Mouse (Mus musculus): ENCODE measurements around the gene Gm11037.

The Gm11037 gene

DNA sequence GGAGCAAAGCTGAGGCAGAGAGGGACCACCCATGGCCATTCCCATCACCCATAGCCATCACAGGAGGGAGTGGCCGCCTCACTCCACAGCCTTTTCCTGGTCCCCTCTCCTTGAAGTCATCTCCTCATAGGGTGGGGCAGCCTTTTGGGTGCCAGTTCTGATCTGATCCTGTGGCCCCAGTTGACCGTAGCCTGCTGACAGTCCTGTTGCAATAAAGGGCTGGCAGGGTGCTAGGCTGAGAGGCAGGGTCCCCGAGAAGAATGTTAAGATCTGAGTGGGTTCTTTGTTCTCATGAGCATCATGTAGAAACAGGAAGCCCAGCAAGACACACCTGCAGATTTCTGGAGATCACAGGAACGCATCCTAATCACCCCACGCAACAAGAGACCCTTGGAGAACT, 5.1 kb upstream of the Gm11037 start:
- DNase-seq (ENCODE audit: inconsistent age in 2 of 2, low spot score in 1 of 2), result peak; percentile 4 to 41

- DNase-seq (ENCODE audit: inconsistent age in 2 of 2, low spot score in 1 of 2), result peak in 1 of 2 experiments; percentile 2
Measured at GRCm38 (mm10) chr2:131128636-131129157, 4.6 kb upstream of the Gm11037 start.

GRCm38 (mm10) chr2:131129836-131130235, 3.5 kb upstream of the Gm11037 start:
- DNase-seq (ENCODE audit: inconsistent age in 2 of 2, low spot score in 1 of 2), result peak in 1 of 2 experiments; percentile 2

DNA sequence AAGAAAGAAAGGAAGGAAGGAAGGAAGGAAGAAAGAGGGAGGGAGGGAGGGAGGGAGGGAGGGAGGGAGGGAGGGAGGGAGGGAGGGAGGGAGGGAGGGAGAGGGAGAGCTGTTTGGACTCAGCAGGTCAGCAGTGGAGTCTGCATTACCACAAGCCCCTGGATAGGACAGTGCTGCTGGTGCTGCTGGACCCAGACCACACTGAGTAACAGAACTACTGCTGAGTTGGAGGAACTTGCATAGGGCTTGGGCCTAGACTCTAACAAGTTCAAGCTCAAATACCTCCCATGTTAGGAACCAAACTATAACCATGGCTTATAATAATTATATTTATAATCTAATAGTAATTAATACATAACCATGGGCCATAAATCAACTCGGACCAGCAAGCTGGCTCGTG, 2.4 kb upstream of the Gm11037 start:
- DNase-seq (ENCODE audit: inconsistent age in 2 of 2, low spot score in 1 of 2), result no peak

DNA sequence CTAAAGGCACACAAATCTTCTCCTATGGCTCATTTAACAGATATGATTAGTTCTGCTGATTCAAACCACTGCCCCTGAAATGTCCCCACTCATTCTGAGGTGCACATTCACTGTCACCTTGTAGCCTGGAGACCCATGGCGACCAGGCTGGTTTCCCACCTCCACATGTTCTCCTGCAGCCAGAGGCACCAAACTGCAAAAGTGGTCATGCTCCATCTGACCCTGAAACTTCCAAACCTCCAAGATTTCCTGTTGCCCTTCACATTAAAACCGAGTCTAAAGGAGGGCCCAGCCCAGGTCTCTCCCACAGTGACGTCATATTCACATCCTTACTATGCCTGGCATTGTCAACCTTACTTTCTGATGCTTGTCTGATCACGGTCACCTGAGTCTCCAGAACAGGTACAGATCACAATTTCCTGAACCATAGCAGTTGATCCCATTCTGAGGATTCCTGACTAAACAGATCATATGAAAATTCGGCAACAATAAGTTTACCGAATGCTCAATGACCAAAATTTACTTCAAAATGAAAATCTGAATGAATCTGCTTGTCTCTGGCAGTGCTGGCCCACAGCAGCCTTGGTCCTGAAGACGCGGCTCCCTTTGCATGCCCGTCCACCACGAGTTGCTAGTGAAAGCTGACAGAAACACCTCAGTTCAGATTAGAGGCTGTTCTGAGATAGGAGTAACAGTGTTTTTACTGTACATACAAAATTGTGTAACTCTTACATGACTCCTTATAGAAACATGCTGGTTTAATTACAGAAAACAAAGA, 997 bp upstream of the Gm11037 start:
- peak in 1 of 2 experiments; percentile 18 for DNase-seq (ENCODE audit: inconsistent age in 2 of 2, low spot score in 1 of 2)

DNA sequence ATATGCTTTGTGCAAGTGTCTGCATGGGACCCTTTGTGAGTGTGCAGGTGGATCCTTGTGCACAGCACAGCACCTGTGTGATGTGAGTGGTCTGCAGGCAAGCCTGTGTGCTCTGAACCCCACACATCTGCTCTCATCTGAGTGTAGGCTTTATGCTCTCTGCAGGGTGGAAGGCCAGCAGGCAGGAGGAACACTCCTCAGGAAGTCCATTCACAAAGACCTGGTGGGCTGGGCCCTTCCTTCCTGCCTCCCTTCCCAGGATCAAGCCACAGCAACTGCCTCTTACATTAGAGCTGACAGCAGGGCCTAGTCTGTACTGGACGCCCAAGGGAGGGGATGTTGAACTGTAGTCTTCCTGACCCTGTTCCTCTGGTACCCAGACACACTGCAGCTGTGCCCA, 1.1 kb downstream of the Gm11037 start:
- DNase-seq (ENCODE audit: inconsistent age in 2 of 2, low spot score in 1 of 2), result peak; percentile 30 to 67

DNA sequence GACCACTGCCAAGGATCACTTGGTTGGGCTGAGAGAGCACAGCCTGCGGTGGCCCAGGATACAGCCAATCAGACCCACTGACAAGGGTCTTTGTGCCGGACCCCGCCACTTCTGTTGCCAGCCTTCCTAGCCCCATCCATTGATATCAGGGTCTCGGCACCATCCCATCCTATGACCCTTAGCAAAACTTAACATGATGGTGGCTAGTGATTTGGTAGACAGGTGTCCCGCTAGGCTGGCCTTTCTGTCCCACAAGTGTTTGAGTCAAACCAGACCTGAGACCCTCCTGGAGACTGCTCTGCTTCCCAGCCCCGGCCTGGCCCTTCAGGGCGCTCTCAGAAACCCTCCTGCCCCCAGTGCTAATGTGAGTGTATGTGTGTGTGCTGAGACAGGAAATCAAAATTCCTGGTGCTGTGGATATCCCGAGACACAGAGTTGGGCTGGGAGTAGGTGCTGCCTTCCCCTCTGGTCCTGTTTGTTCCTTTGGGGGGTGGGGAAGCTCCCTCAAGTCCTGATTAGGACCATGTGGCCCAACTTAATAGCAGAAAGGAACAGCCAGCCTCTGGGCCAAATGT, 1.6 kb downstream of the Gm11037 start:
- peak; percentile 4 to 18 for DNase-seq (ENCODE audit: inconsistent age in 2 of 2, low spot score in 1 of 2)

DNA sequence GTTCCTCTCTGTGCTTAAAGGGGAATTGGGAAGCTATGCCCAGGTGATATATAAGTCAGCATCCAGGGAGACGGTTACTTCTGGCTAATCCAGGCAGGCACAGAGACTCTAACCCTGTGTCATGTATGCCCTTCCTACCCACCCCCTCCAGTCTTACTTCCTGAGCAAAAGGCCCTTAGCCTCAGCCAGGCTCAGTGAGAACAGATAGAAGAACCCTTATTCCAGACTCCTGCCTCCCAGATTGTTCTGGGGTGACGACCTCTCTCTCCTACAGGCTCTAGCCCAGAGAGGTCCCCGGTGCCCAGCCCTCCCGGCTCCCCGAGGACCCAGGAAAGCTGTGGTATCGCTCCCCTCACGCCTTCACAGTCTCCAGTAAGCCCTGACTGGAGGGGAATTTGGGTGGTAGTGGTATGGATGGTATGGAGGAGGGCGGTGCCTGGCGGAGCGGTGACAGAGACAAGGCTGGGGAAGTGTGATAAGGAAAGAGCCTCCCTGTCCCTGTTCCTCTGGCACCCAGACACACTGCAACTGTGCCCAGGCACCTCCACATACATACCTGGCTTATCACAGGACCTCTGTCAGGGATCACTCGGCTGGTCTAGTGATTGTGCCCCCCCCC, 2.3 kb downstream of the Gm11037 start:
- peak; percentile 3 to 19 for DNase-seq (ENCODE audit: inconsistent age in 2 of 2, low spot score in 1 of 2)

GRCm38 (mm10) chr2:131138296-131138695, 5.0 kb downstream of the Gm11037 start:
- DNase-seq (ENCODE audit: inconsistent age in 2 of 2, low spot score in 1 of 2), result peak in 1 of 2 experiments; percentile 1

DNA sequence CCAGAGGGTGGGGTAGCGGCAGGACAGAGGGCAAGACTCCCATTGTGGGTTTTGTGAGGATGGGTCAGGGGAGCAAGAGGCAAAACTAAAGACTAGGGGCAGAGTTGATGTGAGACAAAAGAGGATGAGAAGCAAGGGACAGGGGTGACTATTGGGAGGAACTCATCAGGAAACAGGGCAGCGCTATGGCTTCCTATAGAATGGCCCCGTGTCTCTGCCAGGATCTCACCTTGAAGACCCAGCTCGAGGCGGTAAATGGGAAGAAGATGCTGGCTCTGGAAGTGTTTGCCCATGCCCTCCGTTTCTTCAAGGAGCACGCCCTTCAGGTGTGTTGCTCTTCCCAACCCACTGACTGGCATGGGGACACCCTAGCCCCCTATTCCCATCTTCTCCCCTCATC, 5.5 kb downstream of the Gm11037 start:
- DNase-seq (ENCODE audit: inconsistent age in 2 of 2, low spot score in 1 of 2), result no peak

- DNase-seq (ENCODE audit: inconsistent age in 2 of 2, low spot score in 1 of 2), result no peak
Measured at GRCm38 (mm10) chr2:131139287-131139686, 6.0 kb downstream of the Gm11037 start.

DNA sequence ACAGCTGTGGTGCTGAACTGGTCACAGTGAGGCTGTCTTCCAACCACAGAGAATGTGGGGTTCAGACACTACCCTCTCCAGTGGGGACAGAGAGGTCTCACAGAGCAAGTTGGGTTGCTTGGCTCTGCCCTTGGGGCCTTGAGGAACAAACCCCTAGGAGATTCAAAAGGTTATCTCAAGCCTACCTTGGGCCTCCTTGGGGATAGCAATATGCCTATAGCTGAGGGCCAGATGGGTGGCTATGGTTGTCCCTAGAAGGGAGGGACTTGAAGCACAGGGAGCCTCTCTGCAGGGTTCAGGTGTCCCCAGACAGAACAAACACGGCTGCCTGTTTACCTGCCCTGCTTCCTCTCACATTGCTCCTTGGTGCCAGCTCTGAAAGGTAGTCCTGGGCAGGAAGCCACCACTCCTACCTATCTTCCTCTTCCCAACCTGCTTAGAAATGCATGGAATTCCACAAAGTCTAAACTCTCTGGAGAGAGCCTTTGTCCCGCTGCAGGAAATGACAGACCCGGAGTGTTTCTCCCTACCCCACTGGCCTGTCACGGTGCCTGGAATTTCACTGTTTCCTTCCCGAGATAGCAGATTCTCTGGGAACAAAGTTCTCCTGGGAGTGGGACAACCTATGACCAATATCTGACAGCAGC, 6.7 kb downstream of the Gm11037 start:
- peak in 1 of 2 experiments; percentile 4 for DNase-seq (ENCODE audit: inconsistent age in 2 of 2, low spot score in 1 of 2)

- peak in 1 of 2 experiments; percentile 3 for DNase-seq (ENCODE audit: inconsistent age in 2 of 2, low spot score in 1 of 2)
Measured at GRCm38 (mm10) chr2:131140533-131140905, 7.2 kb downstream of the Gm11037 start.

DNA sequence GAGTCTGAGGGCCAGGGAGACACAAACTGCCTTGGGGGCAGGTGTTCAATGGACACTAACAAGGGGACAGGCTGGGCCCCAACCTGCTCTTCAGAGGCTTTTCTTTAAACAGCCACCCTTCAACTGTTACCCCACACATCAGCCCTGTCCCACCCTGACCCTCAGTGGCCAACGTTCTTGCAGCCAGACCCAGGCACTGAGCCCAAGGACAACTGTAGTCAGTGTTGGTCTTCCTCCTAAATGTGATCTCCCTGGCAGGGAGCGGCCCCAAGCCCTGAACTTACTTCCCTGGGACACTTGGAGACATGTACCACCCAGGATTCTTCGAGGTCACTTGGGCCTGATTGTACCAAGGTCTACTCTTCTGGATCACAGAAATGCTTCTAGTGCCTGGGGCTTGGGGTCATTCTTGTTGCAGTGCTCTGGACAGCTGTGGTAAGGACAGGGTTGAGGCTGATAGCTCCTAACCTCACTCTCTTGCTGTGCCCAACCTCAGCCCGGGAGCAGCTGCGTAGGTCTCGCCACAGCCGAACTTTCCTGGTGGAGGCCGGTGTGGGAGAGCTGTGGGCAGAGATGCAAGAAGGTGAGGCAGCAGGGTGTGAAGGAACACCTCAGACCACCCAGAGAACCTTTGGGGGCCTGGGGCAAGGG, 8.2 kb downstream of the Gm11037 start:
- peak in 1 of 2 experiments; percentile 7 for DNase-seq (ENCODE audit: inconsistent age in 2 of 2, low spot score in 1 of 2)

DNA sequence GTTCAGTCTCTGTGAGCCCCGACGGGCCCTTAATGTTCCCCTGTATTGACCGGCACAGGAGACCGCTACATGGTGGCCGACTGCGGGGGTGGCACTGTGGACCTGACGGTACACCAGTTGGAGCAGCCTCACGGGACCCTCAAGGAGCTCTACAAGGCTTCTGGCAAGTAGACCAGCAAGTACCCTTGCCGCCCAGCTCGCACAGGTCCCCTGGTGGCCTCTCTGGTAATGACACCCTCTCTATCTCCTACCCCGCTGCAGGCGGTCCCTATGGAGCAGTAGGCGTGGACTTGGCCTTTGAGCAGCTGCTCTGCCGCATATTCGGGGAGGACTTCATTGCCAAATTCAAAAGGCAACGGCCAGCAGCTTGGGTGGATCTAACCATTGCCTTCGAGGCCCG, 9.3 kb downstream of the Gm11037 start:
- peak; percentile 73 to 89 for DNase-seq (ENCODE audit: inconsistent age in 2 of 2, low spot score in 1 of 2)

GRCm38 (mm10) chr2:131143007-131143780, 9.9 kb downstream of the Gm11037 start:
- no peak for DNase-seq (ENCODE audit: inconsistent age in 2 of 2, low spot score in 1 of 2)

DNA sequence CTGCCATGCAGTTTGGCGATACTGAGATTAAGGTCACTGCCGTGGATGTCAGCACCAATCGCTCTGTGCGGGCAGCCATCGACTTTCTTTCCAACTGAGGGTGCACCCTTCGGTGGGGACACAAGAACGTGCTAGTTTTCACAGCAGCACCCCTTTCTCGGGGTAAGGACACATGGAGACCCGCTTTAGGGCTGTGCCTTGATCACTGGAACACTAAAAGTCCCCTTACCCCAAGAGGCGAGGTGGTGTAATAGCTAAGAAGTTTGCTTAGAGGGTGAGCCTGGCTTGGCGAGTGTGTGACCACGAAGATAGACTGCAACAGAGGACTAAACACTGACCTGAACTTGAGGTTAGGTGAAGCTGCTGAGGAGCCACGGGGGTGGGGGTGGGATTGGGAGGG, 11.8 kb downstream of the Gm11037 start:
- no peak for DNase-seq (ENCODE audit: inconsistent age in 2 of 2, low spot score in 1 of 2)

DNA sequence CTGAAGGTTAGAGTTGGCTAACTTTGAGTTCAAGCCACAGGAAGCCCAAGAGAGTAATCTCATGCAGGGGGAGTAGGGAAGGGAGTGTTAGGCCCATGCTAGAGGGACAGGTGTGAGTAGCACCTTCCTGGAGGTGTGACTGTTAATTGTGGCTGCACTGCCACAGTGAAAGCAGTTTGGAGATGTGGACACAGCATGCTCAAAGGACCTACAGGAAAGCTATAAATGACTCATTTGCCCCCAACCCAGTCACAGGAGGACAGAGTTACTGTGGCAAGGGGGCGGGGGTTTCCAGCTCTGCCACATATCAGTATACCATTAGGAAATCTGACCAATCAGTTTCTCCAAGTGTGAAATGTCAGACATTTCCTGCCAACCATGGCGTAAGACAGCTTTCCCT, 12.2 kb downstream of the Gm11037 start:
- DNase-seq (ENCODE audit: inconsistent age in 2 of 2, low spot score in 1 of 2), result no peak

GRCm38 (mm10) chr2:131146193-131147042, 13.1 kb downstream of the Gm11037 start:
- no peak for DNase-seq (ENCODE audit: inconsistent age in 2 of 2, low spot score in 1 of 2)

Measured in adrenal gland, adult (tissue).